Mouse (Mus musculus): ENCODE results near the gene App.

- TF ChIP-seq CTCF (IDR thresholded peaks at IDR 0.05; ENCODE audit: low read depth) (no peak), EP300 (IDR thresholded peaks at IDR 0.05; ENCODE audit: low read depth) (no peak)
These were observed 188.2 kb downstream of the App start for GRCm38 (mm10) chr16:84985340-84985739.
